ENCODE assay signal across 8 mouse cellular contexts in genomic region chr1:74544184-74544583, GRCm38 (mm10). TPM values are rescaled to one million over a fixed set of nuclear protein-coding genes. Genes with fewer than 3 reads are reported as not detected.
DNase-seq lines count a peak whose midpoint lies in the region; ATAC-seq and TF ChIP-seq lines count a peak whose summit lies in the region.

Usp37 (minus strand) TSS chr1:74544284.

- H3K4me2 ChIP-seq in hindbrain, embryonic 13.5 days = peak within 1 kb of the TSS; percentile 35

- 29% methylated on average over 4 of the region's 4 CpGs for WGBS in hindbrain, embryonic 13.5 days

- no peak within 1 kb of the TSS for H3K27ac ChIP-seq in left cerebral cortex, adult 2 months
- H3K27ac ChIP-seq in cortical plate, adult 2 months (ENCODE audit: insufficient read depth, low read length) = no peak within 1 kb of the TSS
- H3K27ac ChIP-seq in hindbrain, embryonic 13.5 days = no peak within 1 kb of the TSS

- peak within 1 kb of the TSS; percentile 32; the same call in 1 of the 2 replicates for H3K4me3 ChIP-seq in left cerebral cortex, adult 2 months
- H3K4me3 ChIP-seq in cortical plate, adult 2 months (ENCODE audit: insufficient read depth, low read length) = peak within 1 kb of the TSS; percentile 35
- 0 out of 2 replicates have a peak within 1 kb of the TSS, but pooled peaks have one; percentile 4 for H3K4me3 ChIP-seq in hindbrain, embryonic 13.5 days

- no peak for DNase-seq in left cerebral cortex, adult 2 months (ENCODE audit: extremely low spot score in 1 of 2, low spot score in 2 of 2)
- no peak for DNase-seq in left cerebral cortex, adult 9 months (ENCODE audit: low spot score in 2 of 2)
- no peak for DNase-seq in cerebellum, adult 8-10 months
- DNase-seq in frontal cortex, postnatal 14 days (ENCODE audit: low spot score in 2 of 2) = no peak
- no peak for DNase-seq in lung, postnatal 10 days

- TF ChIP-seq POLR2A in cortical plate, adult 2 months (IDR thresholded peaks at IDR 0.05; ENCODE audit: extremely low read depth, insufficient read depth, low read length) = no peak

- no peak within 1 kb of the TSS for H3K9ac ChIP-seq in hindbrain, embryonic 13.5 days

- H3K9me3 ChIP-seq in hindbrain, embryonic 13.5 days = no peaks in the 10 kb centered on the region

- TF ChIP-seq CTCF in left cerebral cortex, adult 2 months (IDR thresholded peaks at IDR 0.05) = no peak
- no peak for TF ChIP-seq CTCF in cortical plate, adult 2 months (IDR thresholded peaks at IDR 0.05; ENCODE audit: extremely low read depth, insufficient read depth, low read length)

- no peaks in the 10 kb centered on the region for H3K36me3 ChIP-seq in hindbrain, embryonic 13.5 days

- peaks cover 4% of the 10 kb centered on the region for H3K4me1 ChIP-seq in cortical plate, adult 2 months (ENCODE audit: control insufficient read depth, insufficient read depth, low read length)
- H3K4me1 ChIP-seq in hindbrain, embryonic 13.5 days (replicated peaks) = peaks cover 17% of the 10 kb centered on the region

- ATAC-seq in hindbrain, embryonic 13.5 days (ENCODE audit: low FRiP score) = no peak
- ATAC-seq in megakaryocyte-erythroid progenitor cell, adult 5-6 weeks (replicated peaks; ENCODE audit: low FRiP score, low TSS enrichment, poor library complexity, severe bottlenecking) = no peak

- intact Hi-C loops in left cerebral cortex, adult 2 months (cut with DNase I) = no loop called here

- H3K27me3 ChIP-seq in hindbrain, embryonic 13.5 days = no peaks in the 10 kb centered on the region

RNA-seq across cellular contexts. Expression of gene Usp37, which starts in this region (rescaled TPM):
- total RNA-seq in left cerebral cortex, adult 2 months (2021) = 10 to 100 TPM; 27.9 to 30.7 TPM
- polyA plus RNA-seq in cortical plate, adult 2 months (2012; rRNA removed) = 9.7 and 10.4 TPM in 2 replicates
- 27.2 and 28.1 TPM in 2 replicates for polyA plus RNA-seq in hindbrain, embryonic 13.5 days (2015; fragmentation: Nextera tagmentation; extraction: Ambion mirVana)
- total RNA-seq in megakaryocyte-erythroid progenitor cell, adult 5-6 weeks (2014; fragmentation: Nextera tagmentation) = 31.1 and 40.1 TPM in 2 replicates
- total RNA-seq in megakaryocyte-erythroid progenitor cell, adult 5-6 weeks (2017) = 39.9 and 70.7 TPM in 2 replicates
